Mouse (Mus musculus): ENCODE results near the gene Il31.

DNA sequence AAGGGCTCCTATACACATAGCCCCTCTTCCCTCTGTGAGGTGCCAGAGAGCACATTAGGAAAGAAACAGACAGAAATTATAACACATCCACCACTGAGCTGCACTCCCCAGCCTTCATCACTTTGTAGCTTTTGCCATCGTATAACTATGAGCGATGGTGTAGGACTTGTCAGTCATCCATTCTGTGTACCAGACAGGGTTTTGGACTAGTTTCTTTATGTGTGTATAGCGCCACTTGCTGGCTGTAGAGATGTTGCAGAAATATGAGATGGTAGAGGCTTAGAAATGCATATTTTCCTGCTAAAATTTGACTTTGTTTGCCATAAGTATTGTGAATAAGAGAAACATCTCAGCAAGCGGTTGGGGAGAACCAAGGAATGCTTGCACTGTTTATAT lies 52.5 kb downstream of the Il31 start:
- no peak for TF ChIP-seq ZNF384 (IDR thresholded peaks at IDR 0.05; ENCODE audit: low read depth, low read length)
- TF ChIP-seq HCFC1 (IDR thresholded peaks at IDR 0.05; ENCODE audit: borderline replicate concordance, insufficient read depth, low read length), result no peak
- no peak for TF ChIP-seq CHD2 (IDR thresholded peaks at IDR 0.05; ENCODE audit: low read depth, low read length)
- no peak for TF ChIP-seq MAFK (IDR thresholded peaks at IDR 0.05; ENCODE audit: insufficient read depth, low read depth, low read length)
- TF ChIP-seq ZC3H11A (IDR thresholded peaks at IDR 0.05; ENCODE audit: borderline replicate concordance, low read depth, low read length), result peak; percentile 50; the same call in 1 of the 2 replicates
